Comparison of ENCODE assay signal across 37 mouse cellular contexts in the genomic region with DNA sequence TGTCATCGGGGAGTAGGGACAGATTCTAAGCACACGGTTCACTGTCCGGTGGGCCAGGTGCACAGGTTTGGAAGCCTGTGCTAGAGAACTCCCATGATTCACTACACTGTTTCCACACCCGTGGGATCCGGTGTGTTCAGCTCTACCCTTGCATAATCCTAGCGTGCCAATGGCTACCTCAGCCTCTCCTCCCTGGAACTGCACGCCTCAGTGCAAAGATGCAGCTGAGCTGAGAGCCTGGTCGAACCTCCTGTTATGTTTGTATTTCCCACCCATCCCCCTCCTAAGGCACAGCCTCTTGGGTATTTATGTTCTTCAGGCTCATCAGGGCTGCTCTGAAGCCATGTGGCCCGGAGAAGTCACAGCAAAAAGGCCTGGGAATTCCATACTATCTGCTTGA. TPM values are rescaled to one million over a fixed set of nuclear protein-coding genes. Genes with fewer than 3 reads are reported as not detected.
DNase-seq lines count a peak whose midpoint lies in the region; ATAC-seq and TF ChIP-seq lines count a peak whose summit lies in the region.
"Had no signal": no experiment of that assay in that cellular context is flagged by ENCODE, and none has a peak within 500 bp of the region (broad histone marks: within the 10 kb centered on the region; RNA-seq: fewer than 3 reads in every experiment).

No protein-coding gene starts in this region.

- peak; percentile 86 for ATAC-seq in kidney, embryonic 16.5 days (ENCODE audit: low FRiP score, low TSS enrichment)
- ATAC-seq in midbrain, postnatal 0 days (ENCODE audit: low FRiP score): no peak
- no peak for ATAC-seq in liver, postnatal 0 days
- ATAC-seq: forebrain, embryonic 15.5 days; hindbrain, embryonic 16.5 days; liver, embryonic 12.5 days; midbrain, embryonic 13.5 days; Patski had no signal

- no peak overlapping the region for H3K4me3 ChIP-seq in heart, embryonic 10.5 days
- no peak overlapping the region for H3K4me3 ChIP-seq in kidney, embryonic 16.5 days (ENCODE audit: low read length)
- H3K4me3 ChIP-seq in midbrain, embryonic 10.5 days: no peak overlapping the region
- H3K4me3 ChIP-seq in midbrain, postnatal 0 days (ENCODE audit: low read depth, low read length): no peak overlapping the region
- no peak overlapping the region for H3K4me3 ChIP-seq in liver, postnatal 0 days (ENCODE audit: low read depth, low read length)
- H3K4me3 ChIP-seq: embryonic facial prominence, embryonic 12.5 days; forebrain, embryonic 10.5 days; forebrain, embryonic 15.5 days; gastrocnemius, adult 2 months; heart, adult 2 months; heart, embryonic 13.5 days; liver, embryonic 12.5 days; midbrain, embryonic 13.5 days; stomach, embryonic 15.5 days had no signal

- peaks cover 11% of the 10 kb centered on the region for H3K4me1 ChIP-seq in heart, embryonic 10.5 days
- peaks cover 13% of the 10 kb centered on the region for H3K4me1 ChIP-seq in kidney, embryonic 16.5 days (ENCODE audit: insufficient read depth, low read length)
- H3K4me1 ChIP-seq in midbrain, embryonic 10.5 days: peaks cover 15% of the 10 kb centered on the region
- H3K4me1 ChIP-seq in midbrain, postnatal 0 days (ENCODE audit: insufficient read depth, low read length): no peaks in the 10 kb centered on the region
- H3K4me1 ChIP-seq in liver, postnatal 0 days (ENCODE audit: insufficient read depth): no peaks in the 10 kb centered on the region
- H3K4me1 ChIP-seq: forebrain, embryonic 15.5 days; heart, embryonic 13.5 days; liver, embryonic 12.5 days; stomach, embryonic 15.5 days had no signal

- H3K4me2 ChIP-seq in kidney, embryonic 16.5 days (replicated peaks; ENCODE audit: low read depth, low read length): no peak overlapping the region
- no peak overlapping the region for H3K4me2 ChIP-seq in midbrain, postnatal 0 days (ENCODE audit: low read depth, low read length, poor library complexity, severe bottlenecking)
- H3K4me2 ChIP-seq in liver, postnatal 0 days (ENCODE audit: low read depth, low read length): no peak overlapping the region
- H3K4me2 ChIP-seq: embryonic facial prominence, embryonic 12.5 days; forebrain, embryonic 15.5 days; heart, embryonic 13.5 days; liver, embryonic 12.5 days; midbrain, embryonic 13.5 days; stomach, embryonic 15.5 days had no signal

- intact Hi-C loops in heart, postnatal 14 days (cut with DNase I): no loop called here

- no peak for DNase-seq in heart, embryonic 10.5 days (ENCODE audit: low spot score)
- no peak for DNase-seq in heart, postnatal 14 days
- no peak for DNase-seq in kidney, postnatal 25 days
- DNase-seq in midbrain, embryonic 10.5 days (ENCODE audit: low spot score): no peak
- DNase-seq in midbrain, postnatal 0 days (ENCODE audit: low spot score): no peak
- peak; percentile 27 for DNase-seq in retina, postnatal 1 day
- no peak for DNase-seq in liver, postnatal 0 days
- DNase-seq: adrenal gland, postnatal 14 days; cerebellum, adult 11-12 months; cerebellum, adult 9-11 months; gastrocnemius, adult 2 months; gastrocnemius, postnatal 36 days; heart, adult 2 months; kidney, postnatal 14 days; left cerebral cortex, postnatal 4 days; right cerebral cortex, postnatal 25 days; thymus, adult 18-20 months; thymus, postnatal 25 days had no signal

- H3K27ac ChIP-seq in heart, embryonic 10.5 days: peak overlapping the region; percentile 23; the same call in 1 of the 2 replicates
- H3K27ac ChIP-seq in kidney, embryonic 16.5 days (ENCODE audit: low read length): 0 out of 2 replicates have a peak overlapping the region, but pooled peaks have one; percentile 44
- H3K27ac ChIP-seq in midbrain, embryonic 10.5 days (replicated peaks): peak overlapping the region; percentile 2; the same call in 1 of the 2 replicates
- H3K27ac ChIP-seq in midbrain, postnatal 0 days (ENCODE audit: low read depth, low read length): no peak overlapping the region
- H3K27ac ChIP-seq in liver, postnatal 0 days (ENCODE audit: low read depth): no peak overlapping the region
- H3K27ac ChIP-seq: embryonic facial prominence, embryonic 12.5 days; forebrain, embryonic 15.5 days; gastrocnemius, adult 2 months; heart, adult 2 months; heart, embryonic 13.5 days; liver, embryonic 12.5 days; midbrain, embryonic 13.5 days; stomach, embryonic 15.5 days had no signal

- WGBS in heart, embryonic 10.5 days: 69% methylated on average over 9 of the region's 9 CpGs
- WGBS in kidney, embryonic 16.5 days: 33% methylated on average over 9 of the region's 9 CpGs
- WGBS in midbrain, embryonic 10.5 days: 76% methylated on average over 9 of the region's 9 CpGs
- 78% methylated on average over 9 of the region's 9 CpGs for whole genome bisulfite sequencing in midbrain, postnatal 0 days
- WGBS in liver, postnatal 0 days (ENCODE audit: insufficient replicate concordance): 70% methylated on average over 9 of the region's 9 CpGs

- H3K9me3 ChIP-seq in heart, embryonic 10.5 days: no peaks in the 10 kb centered on the region
- H3K9me3 ChIP-seq in kidney, embryonic 16.5 days (ENCODE audit: low read length): no peaks in the 10 kb centered on the region
- no peaks in the 10 kb centered on the region for H3K9me3 ChIP-seq in midbrain, embryonic 10.5 days (replicated peaks)
- no peaks in the 10 kb centered on the region for H3K9me3 ChIP-seq in midbrain, postnatal 0 days (ENCODE audit: low read length)
- no peaks in the 10 kb centered on the region for H3K9me3 ChIP-seq in liver, postnatal 0 days (ENCODE audit: low read length)
- H3K9me3 ChIP-seq: embryonic facial prominence, embryonic 12.5 days; forebrain, embryonic 10.5 days; forebrain, embryonic 15.5 days; heart, embryonic 13.5 days; liver, embryonic 12.5 days; midbrain, embryonic 13.5 days; stomach, embryonic 15.5 days had no signal

- H3K27me3 ChIP-seq in heart, embryonic 10.5 days (ENCODE audit: insufficient read depth, poor library complexity, severe bottlenecking): peaks cover 14% of the 10 kb centered on the region; the same call in 1 of the 2 replicates
- no peaks in the 10 kb centered on the region for H3K27me3 ChIP-seq in kidney, embryonic 16.5 days (ENCODE audit: insufficient read depth, low read length)
- H3K27me3 ChIP-seq in midbrain, embryonic 10.5 days (ENCODE audit: low read depth, poor library complexity, severe bottlenecking): no peaks in the 10 kb centered on the region
- H3K27me3 ChIP-seq in midbrain, postnatal 0 days (ENCODE audit: insufficient read depth, low read length): no peaks in the 10 kb centered on the region
- H3K27me3 ChIP-seq in liver, postnatal 0 days (ENCODE audit: insufficient read depth, low read length): no peaks in the 10 kb centered on the region
- H3K27me3 ChIP-seq: embryonic facial prominence, embryonic 12.5 days; forebrain, embryonic 15.5 days; liver, embryonic 12.5 days; midbrain, embryonic 13.5 days; stomach, embryonic 15.5 days had no signal

- H3K36me3 ChIP-seq in heart, embryonic 10.5 days: no peaks in the 10 kb centered on the region
- no peaks in the 10 kb centered on the region for H3K36me3 ChIP-seq in kidney, embryonic 16.5 days (ENCODE audit: insufficient read depth, low read length)
- no peaks in the 10 kb centered on the region for H3K36me3 ChIP-seq in midbrain, embryonic 10.5 days
- H3K36me3 ChIP-seq in midbrain, postnatal 0 days (ENCODE audit: insufficient read depth, low read length): no peaks in the 10 kb centered on the region
- H3K36me3 ChIP-seq in liver, postnatal 0 days (replicated peaks; ENCODE audit: insufficient read depth, low read length): no peaks in the 10 kb centered on the region
- H3K36me3 ChIP-seq: embryonic facial prominence, embryonic 12.5 days; forebrain, embryonic 10.5 days; forebrain, embryonic 15.5 days; heart, embryonic 13.5 days; liver, embryonic 12.5 days; midbrain, embryonic 13.5 days; stomach, embryonic 15.5 days had no signal

- TF ChIP-seq EP300 in liver, postnatal 0 days (IDR thresholded peaks at IDR 0.05; ENCODE audit: low read depth): no peak

- no peak overlapping the region for H3K9ac ChIP-seq in kidney, embryonic 16.5 days (replicated peaks; ENCODE audit: low read length)
- H3K9ac ChIP-seq in midbrain, postnatal 0 days (replicated peaks; ENCODE audit: low read length, poor library complexity, severe bottlenecking): no peak overlapping the region
- H3K9ac ChIP-seq in liver, postnatal 0 days (replicated peaks): no peak overlapping the region
- H3K9ac ChIP-seq: embryonic facial prominence, embryonic 12.5 days; forebrain, embryonic 15.5 days; heart, embryonic 13.5 days; liver, embryonic 12.5 days; midbrain, embryonic 13.5 days; stomach, embryonic 15.5 days had no signal

- TF ChIP-seq CTCF in midbrain, postnatal 0 days (IDR thresholded peaks at IDR 0.05): no peak
- TF ChIP-seq CTCF in liver, postnatal 0 days (IDR thresholded peaks at IDR 0.05; ENCODE audit: low read depth): no peak

RNA-seq across cellular contexts. Expression of a gene that starts 1.8 kb away (rescaled TPM):
- polyA plus RNA-seq in heart, embryonic 10.5 days (2016; fragmentation: Nextera tagmentation; extraction: Ambion mirVana): not detected in 2 replicates
- total RNA-seq in heart, postnatal 14 days (2021): not detected
- polyA plus RNA-seq in kidney, embryonic 16.5 days (2015; fragmentation: Nextera tagmentation; extraction: Ambion mirVana): not detected in 2 replicates
- polyA plus RNA-seq in midbrain, embryonic 10.5 days (2016; fragmentation: Nextera tagmentation; extraction: Ambion mirVana): not detected in 2 replicates
- 0.60 TPM in 1 of 2 replicates, not detected in the other for total RNA-seq in midbrain, postnatal 0 days (2014; rRNA removed)
- 0.10 TPM in 1 of 2 replicates, not detected in the other for polyA plus RNA-seq in midbrain, postnatal 0 days (2015; fragmentation: Nextera tagmentation; extraction: Ambion mirVana)
- not detected in 2 replicates for polyA plus RNA-seq in liver, postnatal 0 days (2015; fragmentation: Nextera tagmentation; extraction: Ambion mirVana)
- total RNA-seq: adrenal gland, postnatal 14 days; gastrocnemius, adult 2 months; gastrocnemius, postnatal 36 days; heart, adult 2 months; heart, postnatal 25 days; layer of hippocampus, adult 8-10 months; layer of hippocampus, postnatal 25 days; left cerebral cortex, postnatal 4 days; megakaryocyte, adult 5-6 weeks; MEL; monocyte, adult 5-6 weeks had no signal
- polyA plus RNA-seq: embryonic facial prominence, embryonic 12.5 days; forebrain, embryonic 10.5 days; forebrain, embryonic 15.5 days; heart, adult 2 months; heart, embryonic 13.5 days; hindbrain, embryonic 11.5 days; hindbrain, embryonic 16.5 days; intestine, embryonic 14.5 days; liver, embryonic 12.5 days; midbrain, embryonic 13.5 days; neural tube, embryonic 14.5 days; Patski had no signal

RNA-seq across cellular contexts. Expression of a gene that starts 7.6 kb away (rescaled TPM):
- polyA plus RNA-seq in heart, embryonic 10.5 days (2016; fragmentation: Nextera tagmentation; extraction: Ambion mirVana): 0.08 TPM in 1 of 2 replicates, not detected in the other
- total RNA-seq in heart, postnatal 14 days (2021): under 1 TPM in 1 of 2 experiments, not detected in 1; 0.17 TPM
- polyA plus RNA-seq in kidney, embryonic 16.5 days (2015; fragmentation: Nextera tagmentation; extraction: Ambion mirVana): 1.1 and 1.6 TPM in 2 replicates
- not detected in 2 replicates for polyA plus RNA-seq in midbrain, embryonic 10.5 days (2016; fragmentation: Nextera tagmentation; extraction: Ambion mirVana)
- 0.44 TPM in 1 of 2 replicates, not detected in the other for total RNA-seq in midbrain, postnatal 0 days (2014; rRNA removed)
- polyA plus RNA-seq in midbrain, postnatal 0 days (2015; fragmentation: Nextera tagmentation; extraction: Ambion mirVana): not detected in 2 replicates
- polyA plus RNA-seq in liver, postnatal 0 days (2015; fragmentation: Nextera tagmentation; extraction: Ambion mirVana): not detected in 2 replicates
- total RNA-seq: gastrocnemius, adult 2 months; gastrocnemius, postnatal 36 days; heart, adult 2 months; heart, postnatal 25 days; layer of hippocampus, adult 8-10 months; layer of hippocampus, postnatal 25 days; left cerebral cortex, postnatal 4 days; megakaryocyte, adult 5-6 weeks; MEL; monocyte, adult 5-6 weeks had no signal
- polyA plus RNA-seq: forebrain, embryonic 10.5 days; forebrain, embryonic 15.5 days; heart, adult 2 months; heart, embryonic 13.5 days; hindbrain, embryonic 11.5 days; hindbrain, embryonic 16.5 days; liver, embryonic 12.5 days; midbrain, embryonic 13.5 days; neural tube, embryonic 14.5 days; Patski had no signal

RNA-seq across cellular contexts. Expression of a gene that starts 9.8 kb away (rescaled TPM):
- not detected in 2 replicates for polyA plus RNA-seq in heart, embryonic 10.5 days (2016; fragmentation: Nextera tagmentation; extraction: Ambion mirVana)
- total RNA-seq in heart, postnatal 14 days (2021): not detected
- not detected in 2 replicates for polyA plus RNA-seq in kidney, embryonic 16.5 days (2015; fragmentation: Nextera tagmentation; extraction: Ambion mirVana)
- polyA plus RNA-seq in midbrain, embryonic 10.5 days (2016; fragmentation: Nextera tagmentation; extraction: Ambion mirVana): not detected in 2 replicates
- not detected in 2 replicates for total RNA-seq in midbrain, postnatal 0 days (2014; rRNA removed)
- not detected in 2 replicates for polyA plus RNA-seq in midbrain, postnatal 0 days (2015; fragmentation: Nextera tagmentation; extraction: Ambion mirVana)
- polyA plus RNA-seq in liver, postnatal 0 days (2015; fragmentation: Nextera tagmentation; extraction: Ambion mirVana): not detected in 2 replicates
- total RNA-seq: adrenal gland, postnatal 14 days; gastrocnemius, adult 2 months; gastrocnemius, postnatal 36 days; heart, adult 2 months; heart, postnatal 25 days; layer of hippocampus, adult 8-10 months; layer of hippocampus, postnatal 25 days; left cerebral cortex, postnatal 4 days; megakaryocyte, adult 5-6 weeks; MEL; monocyte, adult 5-6 weeks had no signal
- polyA plus RNA-seq: embryonic facial prominence, embryonic 12.5 days; forebrain, embryonic 10.5 days; forebrain, embryonic 15.5 days; heart, adult 2 months; heart, embryonic 13.5 days; hindbrain, embryonic 11.5 days; hindbrain, embryonic 16.5 days; intestine, embryonic 14.5 days; liver, embryonic 12.5 days; midbrain, embryonic 13.5 days; neural tube, embryonic 14.5 days; Patski; stomach, embryonic 15.5 days had no signal

RNA-seq across cellular contexts. Expression of a gene that starts 23.5 kb away (rescaled TPM):
- 0.10 TPM in 1 of 2 replicates, not detected in the other for polyA plus RNA-seq in heart, embryonic 10.5 days (2016; fragmentation: Nextera tagmentation; extraction: Ambion mirVana)
- total RNA-seq in heart, postnatal 14 days (2021): not detected
- 0.36 and 0.37 TPM in 2 replicates for polyA plus RNA-seq in kidney, embryonic 16.5 days (2015; fragmentation: Nextera tagmentation; extraction: Ambion mirVana)
- not detected in 2 replicates for polyA plus RNA-seq in midbrain, embryonic 10.5 days (2016; fragmentation: Nextera tagmentation; extraction: Ambion mirVana)
- total RNA-seq in midbrain, postnatal 0 days (2014; rRNA removed): not detected in 2 replicates
- not detected in 2 replicates for polyA plus RNA-seq in midbrain, postnatal 0 days (2015; fragmentation: Nextera tagmentation; extraction: Ambion mirVana)
- polyA plus RNA-seq in liver, postnatal 0 days (2015; fragmentation: Nextera tagmentation; extraction: Ambion mirVana): not detected in 2 replicates
- total RNA-seq: adrenal gland, postnatal 14 days; gastrocnemius, adult 2 months; gastrocnemius, postnatal 36 days; heart, adult 2 months; heart, postnatal 25 days; layer of hippocampus, adult 8-10 months; layer of hippocampus, postnatal 25 days; left cerebral cortex, postnatal 4 days; megakaryocyte, adult 5-6 weeks; MEL; monocyte, adult 5-6 weeks had no signal
- polyA plus RNA-seq: embryonic facial prominence, embryonic 12.5 days; forebrain, embryonic 10.5 days; forebrain, embryonic 15.5 days; heart, adult 2 months; heart, embryonic 13.5 days; hindbrain, embryonic 11.5 days; intestine, embryonic 14.5 days; liver, embryonic 12.5 days; neural tube, embryonic 14.5 days; Patski had no signal

RNA-seq across cellular contexts. Expression of a gene that starts 37.9 kb away (rescaled TPM):
- polyA plus RNA-seq in heart, embryonic 10.5 days (2016; fragmentation: Nextera tagmentation; extraction: Ambion mirVana): 0.11 and 1.5 TPM in 2 replicates
- total RNA-seq in heart, postnatal 14 days (2021): under 1 TPM in 1 of 2 experiments, not detected in 1; 0.57 TPM
- polyA plus RNA-seq in kidney, embryonic 16.5 days (2015; fragmentation: Nextera tagmentation; extraction: Ambion mirVana): 1.3 and 3.8 TPM in 2 replicates
- polyA plus RNA-seq in midbrain, embryonic 10.5 days (2016; fragmentation: Nextera tagmentation; extraction: Ambion mirVana): 0.74 and 1.8 TPM in 2 replicates
- total RNA-seq in midbrain, postnatal 0 days (2014; rRNA removed): 0.33 and 6.0 TPM in 2 replicates
- 0.22 and 0.43 TPM in 2 replicates for polyA plus RNA-seq in midbrain, postnatal 0 days (2015; fragmentation: Nextera tagmentation; extraction: Ambion mirVana)
- polyA plus RNA-seq in liver, postnatal 0 days (2015; fragmentation: Nextera tagmentation; extraction: Ambion mirVana): 0.11 TPM in 1 of 2 replicates, not detected in the other
- total RNA-seq: adrenal gland, postnatal 14 days; gastrocnemius, adult 2 months; gastrocnemius, postnatal 36 days; heart, postnatal 25 days; left cerebral cortex, postnatal 4 days; megakaryocyte, adult 5-6 weeks; MEL; monocyte, adult 5-6 weeks had no signal
- polyA plus RNA-seq: neural tube, embryonic 14.5 days had no signal

Comparison
In these comparisons a context has a peak if more than half of its experiments do, and no peak if none do; other contexts are left out.
1. H3K27ac ChIP-seq: peak in heart, embryonic 10.5 days (single experiment), kidney, embryonic 16.5 days (single experiment) and midbrain, embryonic 10.5 days (single experiment); none in midbrain, postnatal 0 days (single experiment) and liver, postnatal 0 days (single experiment).